Mouse (Mus musculus) CH12.LX (cell line): ENCODE results near the gene Mettl7b. TPM values are rescaled to one million over a fixed set of nuclear protein-coding genes. Genes with fewer than 3 reads are reported as not detected.

Source experiments
- DNase-seq: peaks from one replicate; pipeline ENCODE4 v3.0.0-alpha.2; 2013; ENCODE audit errors: extremely low read depth
- H3K27ac ChIP-seq: 2 replicates; pipeline ENCODE4 v1.5.1; 2012; ENCODE audit warnings: low read depth, mild to moderate bottlenecking, control low read depth, moderate library complexity; ENCODE audit not compliant: insufficient read depth
- H3K27me3 ChIP-seq: replicated peaks from 2 replicates; pipeline ENCODE3; 2012; ENCODE audit warnings: inconsistent platforms
- H3K36me3 ChIP-seq, 2 experiments: replicated peaks in 1 of 2; 2 replicates each; pipeline versions ENCODE3 to v1.6.1; 2012; ENCODE audit warnings: inconsistent platforms in 1 of 2, low read length in 1 of 2, mild to moderate bottlenecking in 1 of 2, mixed read lengths in 1 of 2, moderate library complexity in 1 of 2; ENCODE audit not compliant: control insufficient read depth in 1 of 2, insufficient read depth in 1 of 2
- H3K4me1 ChIP-seq, 2 experiments: 2 replicates each; pipeline ENCODE4 v1.6.1; 2012; ENCODE audit warnings: inconsistent platforms in 1 of 2, moderate library complexity in 1 of 2; ENCODE audit not compliant: insufficient read depth in 2 of 2, control insufficient read depth in 1 of 2
- H3K4me2 ChIP-seq: 2 replicates; pipeline ENCODE4 v1.6.1; 2012; ENCODE audit warnings: low read depth, mild to moderate bottlenecking, control low read depth; ENCODE audit not compliant: poor library complexity, insufficient read depth, severe bottlenecking
- H3K4me3 ChIP-seq, 3 experiments: fragments of 150-350 bp in 1 of 3; sonication (generic) in 1 of 3; replicated peaks in 1 of 3; 2 replicates each; pipeline versions ENCODE3 to v1.5.1; 2011 to 2012; ENCODE audit warnings: low read depth in 2 of 3, low read length in 2 of 3, mild to moderate bottlenecking in 2 of 3, moderate library complexity in 2 of 3, control low read depth in 1 of 3, improper control_type of control experiment in 1 of 3, inconsistent platforms in 1 of 3, mixed read lengths in 1 of 3; ENCODE audit not compliant: poor library complexity in 1 of 3
- H3K79me2 ChIP-seq: replicated peaks from 2 replicates; pipeline ENCODE4 v1.6.1; 2012; ENCODE audit warnings: mild to moderate bottlenecking, moderate library complexity; ENCODE audit not compliant: control insufficient read depth, poor library complexity, insufficient read depth, severe bottlenecking; ENCODE audit errors: extremely low read depth
- H3K9ac ChIP-seq: 2 replicates; pipeline ENCODE4 v1.6.1; 2012; ENCODE audit warnings: low read depth, mild to moderate bottlenecking, control low read depth, moderate library complexity; ENCODE audit not compliant: insufficient read depth
- H3K9me3 ChIP-seq: replicated peaks from 2 replicates; pipeline ENCODE3; 2012; ENCODE audit warnings: low read length, inconsistent platforms, mixed read lengths
- BHLHE40 ChIP-seq: IDR thresholded peaks from 2 replicates; pipeline ENCODE4 v1.6.1; 2011; ENCODE audit warnings: mild to moderate bottlenecking, low read depth, low read length, improper control_type of control experiment
- CHD1 ChIP-seq: IDR thresholded peaks from 2 replicates; pipeline ENCODE4 v1.6.1; 2012; ENCODE audit warnings: low read depth, low read length, improper control_type of control experiment, inconsistent platforms
- CHD2 ChIP-seq: IDR thresholded peaks from 2 replicates; pipeline ENCODE4 v1.6.1; 2011; ENCODE audit warnings: low read length, improper control_type of control experiment
- E2F4 ChIP-seq: IDR thresholded peaks from 2 replicates; pipeline ENCODE4 v1.6.1; 2011; ENCODE audit warnings: low read depth, low read length, improper control_type of control experiment; ENCODE audit not compliant: insufficient replicate concordance
- ELF1 ChIP-seq: IDR thresholded peaks from 2 replicates; pipeline ENCODE4 v1.6.1; 2014; ENCODE audit warnings: low read depth, mild to moderate bottlenecking, inconsistent platforms, low read length, improper control_type of control experiment
- GABPA ChIP-seq: IDR thresholded peaks from 2 replicates; pipeline ENCODE4 v1.6.1; 2012; ENCODE audit warnings: low read depth, low read length, improper control_type of control experiment, inconsistent platforms; ENCODE audit not compliant: insufficient replicate concordance
- IRF4 ChIP-seq: IDR thresholded peaks from 2 replicates; pipeline ENCODE4 v1.6.1; 2014; ENCODE audit warnings: low read depth, mild to moderate bottlenecking, inconsistent platforms, low read length, improper control_type of control experiment
- JUN ChIP-seq: IDR thresholded peaks from 2 replicates; pipeline ENCODE4 v1.6.1; 2011; ENCODE audit warnings: low read depth, mild to moderate bottlenecking, low read length, improper control_type of control experiment, moderate library complexity; ENCODE audit not compliant: insufficient read depth
- JUND ChIP-seq: conservative IDR thresholded peaks from 2 replicates; pipeline ENCODE4 v1.6.1; 2011; ENCODE audit warnings: low read depth, low read length, improper control_type of control experiment
- MAX ChIP-seq: IDR thresholded peaks from 2 replicates; pipeline ENCODE4 v1.6.1; 2011; ENCODE audit warnings: low read length, improper control_type of control experiment
- MEF2A ChIP-seq: IDR thresholded peaks from 2 replicates; pipeline ENCODE4 v1.6.1; 2014; ENCODE audit warnings: low read depth, mild to moderate bottlenecking, inconsistent platforms, low read length, improper control_type of control experiment, borderline replicate concordance
- MXI1 ChIP-seq: IDR thresholded peaks from 2 replicates; pipeline ENCODE4 v1.6.1; 2011; ENCODE audit warnings: mild to moderate bottlenecking, low read depth, low read length, improper control_type of control experiment
- PAX5 ChIP-seq: IDR thresholded peaks from 2 replicates; pipeline ENCODE4 v1.6.1; 2012; ENCODE audit warnings: low read length, inconsistent platforms, mixed read lengths
- POLR2A ChIP-seq: IDR thresholded peaks from 2 replicates; pipeline ENCODE4 v1.6.1; 2011; ENCODE audit warnings: low read depth, mild to moderate bottlenecking, improper control_type of control experiment, low read length
- POLR2AphosphoS2 ChIP-seq: IDR thresholded peaks from 2 replicates; pipeline ENCODE4 v1.6.1; 2011; ENCODE audit warnings: low read depth, low read length, improper control_type of control experiment
- RAD21 ChIP-seq: IDR thresholded peaks from 2 replicates; pipeline ENCODE4 v1.6.1; 2011; ENCODE audit warnings: low read depth, mild to moderate bottlenecking, low read length, improper control_type of control experiment, moderate library complexity
- SIN3A ChIP-seq: IDR thresholded peaks from 2 replicates; pipeline ENCODE4 v1.6.1; 2012; ENCODE audit warnings: low read length, improper control_type of control experiment, inconsistent platforms
- SMC3 ChIP-seq: IDR thresholded peaks from 2 replicates; pipeline ENCODE4 v1.6.1; 2011; ENCODE audit warnings: low read depth, low read length, improper control_type of control experiment
- TBP ChIP-seq: conservative IDR thresholded peaks from 2 replicates; pipeline ENCODE4 v1.6.1; 2011; ENCODE audit warnings: low read depth, low read length, improper control_type of control experiment
- TCF12 ChIP-seq: IDR thresholded peaks from 2 replicates; pipeline ENCODE4 v1.6.1; 2014; ENCODE audit warnings: low read depth, mild to moderate bottlenecking, inconsistent platforms, low read length, improper control_type of control experiment
- UBTF ChIP-seq: IDR thresholded peaks from 2 replicates; pipeline ENCODE4 v1.6.1; 2012; ENCODE audit warnings: low read depth, mild to moderate bottlenecking, inconsistent platforms, low read length, improper control_type of control experiment, moderate library complexity
- USF1 ChIP-seq: IDR thresholded peaks from 2 replicates; pipeline ENCODE4 v1.6.1; 2014; ENCODE audit warnings: low read depth, mild to moderate bottlenecking, inconsistent platforms, low read length, improper control_type of control experiment
- USF2 ChIP-seq: conservative IDR thresholded peaks from 2 replicates; pipeline ENCODE4 v1.6.1; 2011; ENCODE audit warnings: low read depth, low read length, improper control_type of control experiment
- ZNF384 ChIP-seq: IDR thresholded peaks from 2 replicates; pipeline ENCODE4 v1.6.1; 2012; ENCODE audit warnings: low read depth, low read length, improper control_type of control experiment, inconsistent platforms
- dilution Hi-C: fragments of 300-500 bp; cut with MboI; formaldehyde crosslinking; loops from 2 replicates; pipeline ENCODE4 v1.14.3; 2020; ENCODE audit warnings: low sequenced_read_pairs; ENCODE audit not compliant: extremely low pct_unique_long_range_greater_than_20kb, extremely low pct_ligation_motif_present
- in situ Hi-C: fragments of 300-500 bp; cut with MboI; formaldehyde crosslinking; loops from 3 replicates; pipeline ENCODE4 v1.14.3; 2019; ENCODE audit warnings: low sequenced_read_pairs, low pct_ligation_motif_present, low pct_unique_long_range_greater_than_20kb, mixed read lengths
- polyA plus RNA-seq: library from polyadenylated mRNA; unstranded; fragments of >175 nt; gene quantifications from 2 replicates; pipeline ENCODE4 v1.2.1, GENCODE M21; 2012; ENCODE audit warnings: low read depth; ENCODE audit not compliant: insufficient read length
- total RNA-seq, 2 experiments: library from RNA; depleted of rRNA; stranded (reverse); fragments of 300-350 nt in 1 of 2; fragments of >200 nt in 1 of 2; gene quantifications; 2 replicates each; pipeline ENCODE4 v1.2.3; 2012 to 2014

The Mettl7b gene
- total and polyA plus RNA-seq, 3 experiments, result not detected

DNA sequence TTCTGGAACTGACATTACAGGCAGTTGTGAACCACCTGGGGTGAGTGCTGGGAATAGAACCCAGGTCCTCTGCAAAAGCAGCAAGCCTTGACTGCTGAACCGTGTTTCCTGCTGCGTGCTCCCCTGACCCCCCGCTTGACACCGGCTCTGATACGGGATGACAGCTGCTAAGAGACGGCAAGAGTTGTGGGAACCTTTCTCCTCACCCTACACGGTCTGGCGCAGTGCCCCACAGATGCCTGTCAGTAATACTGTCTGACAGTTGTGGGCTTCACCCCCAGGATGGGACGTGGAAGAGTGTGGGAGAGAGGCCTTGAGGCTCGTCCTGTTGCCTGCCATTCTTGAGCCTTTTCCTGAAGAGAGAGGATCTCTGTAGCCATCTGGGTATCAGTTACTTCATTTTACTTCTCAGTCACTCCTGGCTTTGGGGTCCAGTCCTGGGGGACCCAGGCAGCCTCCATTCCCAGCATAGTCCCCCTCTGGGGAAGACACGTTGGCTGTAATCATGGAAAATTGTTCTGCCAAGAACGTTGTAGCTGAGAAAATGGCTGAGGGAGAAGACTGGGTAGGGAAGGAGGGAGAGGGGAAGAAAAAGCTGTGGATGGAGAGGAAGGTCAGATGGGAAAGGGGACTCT is 22.9 kb downstream of the Mettl7b start:
- H3K9ac ChIP-seq, result no peak overlapping the region
- DNase-seq, result no peak
- H3K36me3 ChIP-seq, result no peaks in the 10 kb centered on the region
- no peak overlapping the region for H3K4me2 ChIP-seq
- no peak overlapping the region for H3K4me3 ChIP-seq
- in situ Hi-C loops, result no loop called here
- dilution Hi-C loops, result no loop called here
- peaks cover 0 to 4% of the 10 kb centered on the region in 2 experiments; a peak in 2 of 4 replicates for H3K4me1 ChIP-seq
- no peak overlapping the region for H3K27ac ChIP-seq
- TF ChIP-seq ZNF384, result no peak
- no peak for TF ChIP-seq IRF4
- TF ChIP-seq SMC3, result no peak
- TF ChIP-seq USF2, result no peak
- TF ChIP-seq MXI1, result no peak
- TF ChIP-seq PAX5, result no peak
- TF ChIP-seq CHD1, result no peak
- TF ChIP-seq ELF1, result no peak
- no peak for TF ChIP-seq UBTF
- no peak for TF ChIP-seq POLR2AphosphoS2
- H3K79me2 ChIP-seq, result no peaks in the 10 kb centered on the region
- H3K27me3 ChIP-seq, result peaks cover 48% of the 10 kb centered on the region
- no peaks in the 10 kb centered on the region for H3K9me3 ChIP-seq

DNA sequence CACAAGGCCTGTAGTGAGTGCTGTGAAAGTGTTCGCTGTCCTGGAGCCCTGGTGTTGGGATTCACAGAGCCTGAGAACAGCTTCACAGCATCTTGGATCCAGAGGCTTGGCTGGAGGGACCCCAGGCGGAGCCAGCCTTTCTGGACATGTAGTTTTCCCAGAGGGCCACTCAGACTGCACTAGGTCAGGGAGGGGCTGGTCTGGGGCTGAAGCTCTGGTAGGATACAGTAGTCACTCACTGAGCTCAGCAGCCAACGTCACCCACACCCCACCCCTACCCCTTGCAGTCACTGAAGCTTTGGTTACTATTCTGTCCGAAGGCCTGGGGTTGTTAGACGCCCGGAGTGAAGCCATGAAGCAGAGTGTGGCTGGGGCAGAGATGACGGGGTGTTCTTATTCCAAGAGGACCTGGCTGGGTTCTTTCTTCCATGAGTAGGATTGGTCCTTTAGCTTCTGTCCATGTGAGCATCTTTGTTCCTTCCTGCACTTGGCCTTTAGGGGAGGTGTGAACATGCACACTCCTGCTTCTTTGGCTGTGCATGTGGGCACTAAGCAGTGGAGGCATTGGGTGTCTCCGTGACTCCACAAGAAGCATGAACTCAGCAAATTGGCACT is 24.9 kb downstream of the Mettl7b start:
- no peaks in the 10 kb centered on the region for H3K9me3 ChIP-seq
- no peak overlapping the region for H3K9ac ChIP-seq
- H3K4me1 ChIP-seq, result peaks cover 0 to 4% of the 10 kb centered on the region in 2 experiments; a peak in 2 of 4 replicates
- DNase-seq, result no peak
- H3K27me3 ChIP-seq, result peaks cover 51% of the 10 kb centered on the region
- in situ Hi-C loops, result no loop called here
- no peak overlapping the region for H3K4me3 ChIP-seq
- no peak overlapping the region for H3K4me2 ChIP-seq
- no peaks in the 10 kb centered on the region for H3K79me2 ChIP-seq
- TF ChIP-seq MAX (no peak), TBP (no peak), POLR2A (no peak), GABPA (no peak), USF2 (no peak), E2F4 (no peak), BHLHE40 (no peak), ELF1 (no peak), PAX5 (no peak), MEF2A (no peak), SIN3A (no peak), TCF12 (no peak), JUND (no peak), RAD21 (no peak), MXI1 (no peak), UBTF (no peak), CHD2 (no peak), CHD1 (no peak), JUN (no peak), USF1 (no peak)
- no peak overlapping the region for H3K27ac ChIP-seq
- H3K36me3 ChIP-seq, result no peaks in the 10 kb centered on the region
- dilution Hi-C loops, result no loop called here
